Mouse (Mus musculus) midbrain, embryonic 10.5 days (tissue): ENCODE measurements around the gene Ecsit. TPM values are rescaled to one million over a fixed set of nuclear protein-coding genes. Genes with fewer than 3 reads are reported as not detected.

Experiments
- DNase-seq: peaks from one replicate; pipeline ENCODE4 v3.0.0-alpha.2; 2017; ENCODE audit warnings: low spot score
- H3K27ac ChIP-seq: fragments of 300-500 bp; sonication (generic); replicated peaks from 2 replicates; pipeline ENCODE4 v1.5.1; 2016; ENCODE audit warnings: mild to moderate bottlenecking
- H3K27me3 ChIP-seq: fragments of 300-500 bp; sonication (generic); 2 replicates; pipeline ENCODE4 v1.6.1; 2016; ENCODE audit warnings: low read depth, mild to moderate bottlenecking; ENCODE audit not compliant: poor library complexity, severe bottlenecking
- H3K36me3 ChIP-seq: fragments of 300-500 bp; sonication (generic); 2 replicates; pipeline ENCODE4 v1.6.1; 2016; ENCODE audit warnings: mild to moderate bottlenecking, moderate library complexity
- H3K4me1 ChIP-seq: fragments of 300-500 bp; sonication (generic); 2 replicates; pipeline ENCODE4 v1.6.1; 2016
- H3K4me3 ChIP-seq: fragments of 300-500 bp; sonication (generic); 2 replicates; pipeline ENCODE4 v1.5.1; 2016; ENCODE audit warnings: mild to moderate bottlenecking, moderate library complexity
- H3K9me3 ChIP-seq: fragments of 300-500 bp; sonication (generic); replicated peaks from 2 replicates; pipeline ENCODE4 v1.6.1; 2016; ENCODE audit warnings: mild to moderate bottlenecking
- WGBS: fragments of 180-500 bp; shearing (Covaris S2); methylation state at CpG from one replicate; pipeline ENCODE4 v1.1.7; 2016; 5-methylcytosine and 5-hydroxymethylcytosine counted together
- polyA plus RNA-seq: library from polyadenylated mRNA; unstranded; fragments of >200 nt; fragmentation: Nextera tagmentation; extraction: Ambion mirVana; gene quantifications from 2 replicates; pipeline ENCODE4 v1.2.1, GENCODE M21; 2016

Ecsit gene
- polyA plus RNA-seq, 1 experiment from 2014 or later: 41.1 TPM

GRCm38 (mm10) chr9:22056303-22056910, 28.8 kb downstream of the Ecsit start:
- Histone ChIP-seq H3K4me1 (peaks cover 23% of the 10 kb centered on the region), H3K4me3 (no peak overlapping the region), H3K9me3 (no peaks in the 10 kb centered on the region), H3K36me3 (peaks cover 55% of the 10 kb centered on the region), H3K27ac (no peak overlapping the region), H3K27me3 (peaks cover 57% of the 10 kb centered on the region)
- no peak for DNase-seq
- WGBS: 75% methylated on average over 9 of the region's 9 CpGs

DNA sequence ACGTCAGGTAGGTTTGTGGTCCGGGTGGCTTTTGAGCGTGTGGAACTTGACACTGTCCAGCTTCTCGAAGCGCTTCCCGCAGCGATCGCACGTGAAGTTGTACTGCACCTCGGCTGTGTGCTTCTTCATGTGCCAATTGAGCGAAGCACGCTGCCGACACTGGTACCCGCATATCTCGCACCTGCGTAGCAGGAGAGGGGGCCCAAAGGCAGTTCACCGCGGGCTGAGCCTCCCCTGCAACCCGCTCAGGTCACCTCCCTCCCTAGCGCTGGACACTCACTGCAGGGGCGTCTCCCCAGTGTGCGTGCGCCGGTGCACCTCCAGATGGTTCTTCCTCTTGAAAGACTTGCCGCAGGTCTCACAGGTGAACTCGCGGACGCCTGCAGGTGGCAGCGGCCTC, 29.5 kb downstream of the Ecsit start:
- DNase-seq: no peak
- peaks cover 48% of the 10 kb centered on the region for H3K36me3 ChIP-seq

GRCm38 (mm10) chr9:22054411-22055076, 30.7 kb downstream of the Ecsit start:
- Histone ChIP-seq H3K9me3 (no peaks in the 10 kb centered on the region), H3K36me3 (peaks cover 37% of the 10 kb centered on the region), H3K27ac (peak overlapping the region; percentile 13; the same call in 1 of the 2 replicates), H3K27me3 (peaks cover 76% of the 10 kb centered on the region), H3K4me3 (peak overlapping the region; percentile 46), H3K4me1 (peaks cover 41% of the 10 kb centered on the region)
- DNase-seq: peak; percentile 83
- 1% methylated on average over 32 of the region's 32 CpGs for WGBS

More for the DNA sequence above, 29.5 kb downstream of the Ecsit start:
- Histone ChIP-seq H3K9me3 (no peaks in the 10 kb centered on the region), H3K4me1 (peaks cover 30% of the 10 kb centered on the region), H3K27me3 (peaks cover 64% of the 10 kb centered on the region), H3K27ac (no peak overlapping the region), H3K4me3 (no peak overlapping the region)
- 42% methylated on average over 29 of the region's 29 CpGs for WGBS

DNA sequence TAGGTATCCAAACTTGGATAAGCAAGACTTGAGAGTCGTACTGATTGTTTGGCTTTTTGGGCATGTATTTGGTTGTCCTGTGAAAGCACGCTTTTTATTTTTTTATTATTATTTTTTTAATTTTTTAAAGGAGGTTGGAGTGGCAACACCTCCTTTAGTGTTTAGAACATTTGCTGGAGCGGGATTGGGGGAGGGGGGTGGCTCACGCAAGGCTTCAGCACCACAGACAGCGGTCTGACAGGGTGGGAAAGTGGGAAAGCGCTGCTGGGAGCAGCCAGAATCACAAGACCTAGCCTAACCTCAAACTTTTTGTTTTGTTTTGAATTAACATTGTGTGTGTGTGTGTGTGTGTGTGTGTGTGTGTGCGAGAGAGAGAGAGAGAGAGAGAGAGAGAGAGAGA, 31.6 kb downstream of the Ecsit start:
- H3K4me3 ChIP-seq: no peak overlapping the region
- H3K36me3 ChIP-seq: peaks cover 29% of the 10 kb centered on the region
- DNase-seq: no peak
- no peaks in the 10 kb centered on the region for H3K9me3 ChIP-seq
- WGBS: 39% methylated on average over 7 of the region's 7 CpGs
- peaks cover 50% of the 10 kb centered on the region for H3K4me1 ChIP-seq
- no peak overlapping the region for H3K27ac ChIP-seq
- peaks cover 84% of the 10 kb centered on the region for H3K27me3 ChIP-seq

- peak; percentile 86 for DNase-seq
- Histone ChIP-seq H3K9me3 (no peaks in the 10 kb centered on the region), H3K27me3 (peaks cover 83% of the 10 kb centered on the region), H3K36me3 (peaks cover 11% of the 10 kb centered on the region), H3K27ac (peak within 1 kb of the TSS; percentile 92), H3K4me1 (peaks cover 68% of the 10 kb centered on the region), H3K4me3 (peak within 1 kb of the TSS; percentile 83)
- under 1% methylated on average over 28 of the region's 28 CpGs for WGBS
These were observed 33.3 kb downstream of the Ecsit start, which contains the start of gene Elavl3 for GRCm38 (mm10) chr9:22051958-22052254. Gene Elavl3 (minus strand): TSS chr9:22052023.

DNA sequence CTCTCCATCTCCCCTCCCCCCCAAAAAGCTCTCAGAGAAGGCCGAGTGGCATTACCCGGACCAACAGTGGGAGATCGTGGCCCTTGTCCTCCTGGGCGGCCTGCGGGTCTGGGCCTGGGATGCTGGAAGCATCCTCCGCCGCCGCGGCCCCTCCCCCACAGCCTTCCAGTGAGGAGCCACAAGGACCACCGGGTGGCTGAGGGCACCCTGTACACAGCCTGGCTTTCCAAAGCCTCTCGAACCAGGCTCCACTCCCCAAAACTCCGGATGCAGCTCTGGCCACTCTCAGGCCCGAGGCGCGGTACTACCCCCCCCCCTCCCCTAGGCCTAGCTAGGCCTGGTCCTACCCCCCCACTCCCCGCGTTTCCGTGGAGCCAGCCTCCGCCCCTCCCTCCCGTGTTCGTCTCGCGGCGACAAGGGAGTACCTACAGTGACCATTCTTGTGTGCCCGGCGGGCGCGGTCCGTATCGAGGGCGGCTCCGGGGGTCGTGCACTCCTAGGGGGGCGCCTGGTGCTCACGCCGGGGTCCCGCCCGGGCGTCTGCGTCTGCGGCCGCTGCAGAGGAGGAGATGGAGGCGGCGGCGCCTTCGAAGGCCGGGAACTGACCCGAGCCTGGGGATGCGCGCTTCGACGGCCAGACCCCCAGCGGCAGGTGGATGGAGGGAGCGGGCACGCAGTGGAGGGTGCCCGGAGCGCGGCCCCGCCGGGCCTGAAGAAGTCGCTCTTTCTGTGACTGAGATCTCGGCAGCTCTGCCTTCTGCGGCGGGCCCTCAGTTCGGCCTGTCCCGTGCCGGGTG, 33.9 kb downstream of the Ecsit start:
- Histone ChIP-seq H3K27me3 (peaks cover 77% of the 10 kb centered on the region), H3K4me1 (peaks cover 68% of the 10 kb centered on the region)
- WGBS: 1% methylated on average over 67 of the region's 67 CpGs

GRCm38 (mm10) chr9:22050351-22050889, 34.8 kb downstream of the Ecsit start:
- Histone ChIP-seq H3K36me3 (no peaks in the 10 kb centered on the region; the same call in 1 of the 2 replicates), H3K4me3 (peak overlapping the region; percentile 83), H3K4me1 (peaks cover 68% of the 10 kb centered on the region), H3K27me3 (peaks cover 68% of the 10 kb centered on the region), H3K27ac (peak overlapping the region; percentile 92), H3K9me3 (no peaks in the 10 kb centered on the region)
- WGBS: under 1% methylated on average over 43 of the region's 43 CpGs
- DNase-seq: peak; percentile 84

More for the DNA sequence above, 33.9 kb downstream of the Ecsit start:
- 0 out of 2 replicates have a peak, but pooled peaks cover 6% of the 10 kb centered on the region for H3K36me3 ChIP-seq
- peak; percentile 53 for DNase-seq
- H3K9me3 ChIP-seq: no peaks in the 10 kb centered on the region
- peak overlapping the region; percentile 83 for H3K4me3 ChIP-seq
- peak overlapping the region; percentile 92 for H3K27ac ChIP-seq

DNA sequence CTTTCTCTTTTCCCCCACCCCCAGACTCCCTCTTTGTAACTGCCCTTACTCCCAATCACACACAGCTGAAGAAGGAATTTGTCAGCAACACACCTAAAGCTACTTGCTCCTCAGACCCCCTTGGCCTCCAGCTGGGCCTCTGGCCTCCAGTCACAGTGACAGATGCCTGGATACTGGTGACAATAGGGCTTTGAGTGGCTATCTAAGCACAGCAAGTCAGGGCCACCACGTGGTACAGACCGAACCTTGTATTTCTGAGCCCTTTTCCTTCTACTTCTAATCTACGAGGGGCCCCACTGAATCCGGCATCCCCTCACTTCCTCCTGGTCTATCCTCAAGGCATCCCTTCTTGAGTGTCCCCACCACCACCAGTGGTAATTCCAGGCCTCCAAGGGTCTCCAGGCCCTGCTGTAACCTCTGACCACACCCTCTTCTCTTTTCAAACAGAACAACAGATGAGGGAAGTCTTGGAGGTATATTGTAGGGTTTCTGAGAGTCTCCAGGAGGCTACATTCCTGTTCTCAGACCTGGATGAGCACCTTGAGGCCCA, 35.4 kb downstream of the Ecsit start:
- WGBS: 43% methylated on average over 4 of the region's 4 CpGs
- peaks cover 61% of the 10 kb centered on the region for H3K4me1 ChIP-seq

DNA sequence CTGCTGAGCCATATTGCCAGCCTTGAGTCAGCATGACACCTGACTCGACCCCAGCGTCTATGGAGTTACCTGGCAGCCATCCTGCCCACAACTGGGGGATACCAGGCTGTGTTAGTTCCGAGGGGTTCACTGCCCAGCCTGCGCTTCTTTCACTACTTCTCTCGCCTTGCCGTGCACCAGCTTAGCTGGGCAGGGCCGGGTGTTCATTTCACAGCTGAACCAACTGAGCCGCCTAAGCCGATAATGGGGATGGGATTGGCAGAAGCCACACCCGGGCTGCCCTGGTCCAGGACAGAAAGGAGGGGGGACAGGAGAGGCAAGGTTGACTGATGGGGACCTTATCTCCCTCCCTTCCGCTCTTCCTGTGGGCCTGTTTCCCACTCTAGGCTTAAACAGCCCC, 35.9 kb downstream of the Ecsit start:
- Histone ChIP-seq H3K27ac (peak overlapping the region; percentile 92), H3K27me3 (peaks cover 58% of the 10 kb centered on the region), H3K36me3 (no peaks in the 10 kb centered on the region; the same call in 1 of the 2 replicates), H3K4me3 (peak overlapping the region; percentile 83), H3K4me1 (peaks cover 56% of the 10 kb centered on the region), H3K9me3 (no peaks in the 10 kb centered on the region)
- WGBS: 65% methylated on average over 11 of the region's 11 CpGs
- DNase-seq: no peak

More for the DNA sequence above, 35.4 kb downstream of the Ecsit start:
- DNase-seq: peak; percentile 30
- H3K27me3 ChIP-seq: peaks cover 63% of the 10 kb centered on the region
- peak overlapping the region; percentile 92 for H3K27ac ChIP-seq
- no peaks in the 10 kb centered on the region; the same call in 1 of the 2 replicates for H3K36me3 ChIP-seq
- no peaks in the 10 kb centered on the region for H3K9me3 ChIP-seq
- H3K4me3 ChIP-seq: peak overlapping the region; percentile 83

DNA sequence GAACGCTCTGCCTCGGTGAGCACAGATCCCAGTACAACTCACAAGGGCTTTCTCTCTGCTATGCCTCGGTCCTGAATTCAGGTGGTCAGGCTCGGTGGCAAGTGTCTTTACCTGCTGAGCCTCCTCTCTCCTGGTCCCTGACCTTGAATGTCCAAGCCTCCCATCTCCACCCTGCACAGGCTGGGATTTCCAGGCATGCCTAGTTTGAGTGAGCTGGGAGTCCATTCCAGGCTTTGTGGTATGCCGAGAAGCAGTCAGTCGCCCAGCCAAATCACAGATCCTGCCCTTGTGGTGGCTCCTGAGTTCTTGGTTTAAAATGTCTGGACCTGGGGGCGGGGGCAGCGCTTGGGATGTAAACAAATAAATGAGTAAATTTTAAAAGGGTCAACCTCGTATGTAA, 37.9 kb downstream of the Ecsit start:
- H3K4me1 ChIP-seq: peaks cover 54% of the 10 kb centered on the region
- no peak overlapping the region for H3K4me3 ChIP-seq
- WGBS: 67% methylated on average over 9 of the region's 9 CpGs
- no peaks in the 10 kb centered on the region; the same call in 1 of the 2 replicates for H3K36me3 ChIP-seq
- peaks cover 38% of the 10 kb centered on the region for H3K27me3 ChIP-seq
- no peak for DNase-seq
- H3K9me3 ChIP-seq: no peaks in the 10 kb centered on the region
- no peak overlapping the region for H3K27ac ChIP-seq

- Histone ChIP-seq H3K27ac (no peak overlapping the region), H3K9me3 (no peaks in the 10 kb centered on the region; the same call in 1 of the 2 replicates), H3K27me3 (no peaks in the 10 kb centered on the region), H3K4me1 (no peaks in the 10 kb centered on the region), H3K4me3 (no peak overlapping the region), H3K36me3 (peaks cover 10% of the 10 kb centered on the region)
- 78% methylated on average over 2 of the region's 2 CpGs for WGBS
- no peak for DNase-seq
These were observed 43.4 kb downstream of the Ecsit start for GRCm38 (mm10) chr9:22041832-22042231.

DNA sequence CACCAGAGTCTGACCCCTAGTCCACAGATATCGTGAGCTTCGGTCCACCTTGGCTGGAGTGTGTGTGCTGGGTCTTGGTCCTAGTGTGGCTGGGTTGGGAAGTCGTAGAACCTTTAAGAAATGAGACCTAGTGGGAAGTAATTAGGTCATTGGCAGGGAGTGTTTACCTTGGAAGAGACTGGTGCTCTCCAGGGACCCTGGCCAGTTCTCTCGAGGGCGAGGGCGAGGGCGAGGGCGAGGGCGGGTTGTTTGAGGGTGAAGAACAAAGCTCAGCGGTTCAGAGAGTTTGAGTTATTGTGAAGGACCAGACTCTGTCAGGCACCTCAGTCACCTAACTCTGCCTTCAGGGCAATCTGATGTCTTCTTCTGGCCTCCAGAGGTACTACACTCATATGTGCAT, 47.4 kb downstream of the Ecsit start:
- no peak overlapping the region for H3K4me3 ChIP-seq
- WGBS: 88% methylated on average over 10 of the region's 10 CpGs
- H3K27ac ChIP-seq: no peak overlapping the region
- no peaks in the 10 kb centered on the region for H3K27me3 ChIP-seq
- no peaks in the 10 kb centered on the region; the same call in 1 of the 2 replicates for H3K9me3 ChIP-seq
- no peak for DNase-seq
- H3K36me3 ChIP-seq: peaks cover 48% of the 10 kb centered on the region
- H3K4me1 ChIP-seq: peaks cover 21% of the 10 kb centered on the region
